Mouse (Mus musculus) 3T3-L1 (cell line): ENCODE data around the gene Ace2.

Source experiments
- DNase-seq: peaks from one replicate; pipeline ENCODE4 v3.0.0-alpha.2; 2015; ENCODE audit warnings: low read depth, low spot score

Ace2 gene

GRCm38 (mm10) chrX:164178856-164179255 lies 39.7 kb downstream of the Ace2 start:
- DNase-seq, result no peak

- peak; percentile 77 for DNase-seq
Observed at GRCm38 (mm10) chrX:164179746-164180145, 40.6 kb downstream of the Ace2 start.

GRCm38 (mm10) chrX:164183844-164184243 lies 44.7 kb downstream of the Ace2 start:
- peak; percentile 87 for DNase-seq

GRCm38 (mm10) chrX:164189880-164190279 lies 50.7 kb downstream of the Ace2 start:
- no peak for DNase-seq

- no peak for DNase-seq
Observed at GRCm38 (mm10) chrX:164197679-164198078, 58.5 kb downstream of the Ace2 start.

GRCm38 (mm10) chrX:164200547-164200946 lies 61.4 kb downstream of the Ace2 start:
- no peak for DNase-seq

- DNase-seq, result peak; percentile 25
Observed at GRCm38 (mm10) chrX:164221989-164222388, 82.9 kb downstream of the Ace2 start.

DNA sequence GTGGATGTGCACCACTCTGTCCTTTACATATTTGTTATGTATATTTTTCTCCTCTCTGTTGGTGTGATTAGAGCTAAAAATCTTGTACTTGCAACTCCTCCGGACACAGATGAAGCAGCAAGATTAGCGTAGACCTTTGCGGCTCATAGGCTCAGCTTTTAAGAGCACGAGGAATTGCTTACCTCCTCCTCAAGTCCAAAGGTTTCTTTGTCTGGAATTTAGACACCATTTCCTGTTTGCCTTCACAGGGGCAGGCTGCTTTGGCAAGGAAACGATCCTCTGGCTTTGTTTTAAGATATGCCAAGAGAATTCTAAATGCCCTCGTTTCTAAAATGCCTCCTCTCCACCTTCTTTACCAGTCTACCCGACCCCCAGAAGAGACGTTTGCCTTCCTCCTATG lies 94.2 kb downstream of the Ace2 start:
- no peak for DNase-seq
